Mouse (Mus musculus) heart, postnatal 0 days (tissue): ENCODE data around the gene Cyp2c23.

Experiments
- CTCF ChIP-seq: IDR thresholded peaks from 2 replicates; pipeline ENCODE4 v1.5.1; 2016; ENCODE audit warnings: antibody characterized with exemption, control low read depth, low read depth
- EP300 ChIP-seq: IDR thresholded peaks from 2 replicates; pipeline ENCODE4 v1.6.1; 2016; ENCODE audit warnings: antibody characterized with exemption, low read depth

- TF ChIP-seq EP300: no peak
- TF ChIP-seq CTCF: no peak
Measured at GRCm38 (mm10) chr19:43957402-43957801, 71.6 kb downstream of the Cyp2c23 start.
